Mouse (Mus musculus): ENCODE results near the gene Lrrc57. TPM values are rescaled to one million over a fixed set of nuclear protein-coding genes. Genes with fewer than 3 reads are reported as not detected.

Lrrc57 gene
- polyA plus RNA-seq, 1 experiment from 2014 or later = 28.5 TPM

Other genes with a start within 250 kb of the Lrrc57 start
- 6.3 to 14.6 TPM (median 9.9 TPM) in 3 replicates for gene Ganc, start 205.6 kb downstream of the Lrrc57 start, polyA plus RNA-seq (2018)
- gene Tmem87a, start 205.4 kb downstream of the Lrrc57 start, polyA plus RNA-seq (2018) = 38.8 to 52.5 TPM (median 44.9 TPM) in 3 replicates
- gene Capn3, start 153.5 kb downstream of the Lrrc57 start, polyA plus RNA-seq (2018) = 0.22 to 0.67 TPM (median 0.42 TPM) in 3 replicates
- 45.2 to 55.7 TPM (median 52.7 TPM) in 3 replicates for gene Zfp106, start 45.7 kb downstream of the Lrrc57 start, polyA plus RNA-seq (2018)
- 69.9 to 226 TPM (median 125 TPM) in 3 replicates for gene Snap23, start 41.8 kb downstream of the Lrrc57 start, polyA plus RNA-seq (2018)
- 9.1 to 15.6 TPM (median 9.1 TPM) in 3 replicates for gene Haus2, start 137 bp downstream of the Lrrc57 start, polyA plus RNA-seq (2018)
- gene Stard9, start 19.6 kb upstream of the Lrrc57 start, polyA plus RNA-seq (2018) = 17.3 to 40.6 TPM (median 20.2 TPM) in 3 replicates
- gene Cdan1, start 240.6 kb upstream of the Lrrc57 start, polyA plus RNA-seq (2018) = 3.0 to 6.3 TPM (median 6.0 TPM) in 3 replicates
- gene Ttbk2, start 241.1 kb upstream of the Lrrc57 start, polyA plus RNA-seq (2018) = 2.8 to 3.3 TPM (median 3.0 TPM) in 3 replicates

Data from macrophage (primary cell).